Mouse (Mus musculus) heart, embryonic 10.5 days (tissue): ENCODE results near the gene Plod3. TPM values are rescaled to one million over a fixed set of nuclear protein-coding genes. Genes with fewer than 3 reads are reported as not detected.

ENCODE experiments used
- DNase-seq: peaks from one replicate; pipeline ENCODE4 v3.0.0-alpha.2; 2017; ENCODE audit warnings: low spot score
- H3K27ac ChIP-seq: fragments of 300-500 bp; sonication (generic); 2 replicates; pipeline ENCODE4 v1.5.1; 2016; ENCODE audit warnings: mild to moderate bottlenecking
- H3K27me3 ChIP-seq: fragments of 300-500 bp; sonication (generic); 2 replicates; pipeline ENCODE4 v1.6.1; 2016; ENCODE audit warnings: mild to moderate bottlenecking; ENCODE audit not compliant: poor library complexity, insufficient read depth, severe bottlenecking
- H3K36me3 ChIP-seq: fragments of 300-500 bp; sonication (generic); 2 replicates; pipeline ENCODE4 v1.6.1; 2016; ENCODE audit warnings: mild to moderate bottlenecking, moderate library complexity
- H3K4me1 ChIP-seq: fragments of 300-500 bp; sonication (generic); 2 replicates; pipeline ENCODE4 v1.6.1; 2016; ENCODE audit warnings: mild to moderate bottlenecking
- H3K4me3 ChIP-seq: fragments of 300-500 bp; sonication (generic); 2 replicates; pipeline ENCODE4 v1.5.1; 2016; ENCODE audit warnings: mild to moderate bottlenecking, moderate library complexity
- H3K9me3 ChIP-seq: fragments of 300-500 bp; sonication (generic); 2 replicates; pipeline ENCODE4 v1.6.1; 2016; ENCODE audit warnings: mild to moderate bottlenecking, moderate library complexity
- WGBS: fragments of 180-500 bp; shearing (Covaris S2); methylation state at CpG from one replicate; pipeline ENCODE4 v1.1.7; 2016; 5-methylcytosine and 5-hydroxymethylcytosine counted together
- polyA plus RNA-seq: library from polyadenylated mRNA; unstranded; fragments of >200 nt; fragmentation: Nextera tagmentation; extraction: Ambion mirVana; gene quantifications from 2 replicates; pipeline ENCODE4 v1.2.1, GENCODE M21; 2016

Plod3 gene
- polyA plus RNA-seq, 1 experiment from 2014 or later: 44.4 TPM

GRCm38 (mm10) chr5:136999449-136999848 lies 12.6 kb downstream of the Plod3 start:
- Histone ChIP-seq H3K9me3 (no peaks in the 10 kb centered on the region), H3K27ac (peak overlapping the region; percentile 59; the same call in 1 of the 2 replicates), H3K36me3 (peaks cover 19% of the 10 kb centered on the region), H3K4me1 (peaks cover 17% of the 10 kb centered on the region), H3K27me3 (no peaks in the 10 kb centered on the region), H3K4me3 (no peak overlapping the region)
- 66% methylated on average over 5 of the region's 5 CpGs for WGBS
- no peak for DNase-seq

DNA sequence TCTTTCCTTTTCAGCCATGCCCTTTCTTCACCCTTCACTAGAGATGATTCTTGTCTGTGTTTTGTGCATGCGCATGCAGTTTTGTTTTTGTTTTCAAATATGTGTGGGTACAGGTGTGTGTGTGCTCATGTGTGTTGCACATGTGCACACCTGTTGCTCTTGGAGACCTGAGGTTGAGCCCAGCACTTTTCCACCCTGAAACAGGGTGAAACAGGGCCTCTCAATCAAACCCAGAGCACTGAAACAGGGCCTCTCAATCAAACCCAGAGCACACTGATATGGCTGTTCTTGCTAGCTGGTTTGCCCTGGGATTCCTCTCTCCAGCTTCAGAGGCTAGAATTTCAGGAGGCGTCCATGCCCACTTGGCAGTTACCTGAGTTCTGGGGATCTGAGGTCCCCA lies 13.8 kb downstream of the Plod3 start:
- Histone ChIP-seq H3K27ac (no peak overlapping the region), H3K4me1 (peaks cover 17% of the 10 kb centered on the region), H3K27me3 (no peaks in the 10 kb centered on the region), H3K9me3 (no peaks in the 10 kb centered on the region), H3K4me3 (no peak overlapping the region), H3K36me3 (peaks cover 8% of the 10 kb centered on the region)
- DNase-seq: no peak
- WGBS: 83% methylated on average over 2 of the region's 2 CpGs

- H3K27me3 ChIP-seq: peaks cover 7% of the 10 kb centered on the region; the same call in 1 of the 2 replicates
- 49% methylated on average over 8 of the region's 8 CpGs for WGBS
- H3K36me3 ChIP-seq: no peaks in the 10 kb centered on the region
- H3K4me1 ChIP-seq: no peaks in the 10 kb centered on the region
- H3K27ac ChIP-seq: no peak overlapping the region
- no peaks in the 10 kb centered on the region for H3K9me3 ChIP-seq
- no peak overlapping the region for H3K4me3 ChIP-seq
- no peak for DNase-seq
Observed at GRCm38 (mm10) chr5:137007276-137007675, 20.5 kb downstream of the Plod3 start.

DNA sequence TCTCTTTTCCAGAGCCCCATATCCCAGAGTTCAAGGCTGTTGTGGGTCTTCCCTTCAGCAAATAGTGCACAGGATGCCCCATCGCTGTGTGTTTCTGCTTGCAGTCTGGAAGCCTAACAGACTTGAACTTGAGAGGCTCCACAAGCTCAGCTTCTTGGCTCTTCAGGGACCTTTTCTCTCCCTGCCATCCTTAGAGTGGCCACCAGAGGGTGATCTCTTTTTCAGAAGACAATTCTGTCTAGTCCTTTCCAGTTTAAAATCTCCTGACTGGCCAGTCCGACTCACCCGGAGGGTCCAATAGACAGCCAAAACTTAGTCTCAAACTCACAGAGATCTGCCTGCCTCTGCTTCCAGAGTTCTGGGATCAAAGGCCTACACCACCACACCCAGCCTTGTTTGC lies 23.2 kb downstream of the Plod3 start:
- DNase-seq: no peak
- no peaks in the 10 kb centered on the region for H3K36me3 ChIP-seq
- WGBS: 27% methylated on average over 3 of the region's 3 CpGs
- H3K4me3 ChIP-seq: no peak overlapping the region
- no peaks in the 10 kb centered on the region for H3K9me3 ChIP-seq
- H3K4me1 ChIP-seq: no peaks in the 10 kb centered on the region
- H3K27me3 ChIP-seq: peaks cover 7% of the 10 kb centered on the region; the same call in 1 of the 2 replicates
- no peak overlapping the region for H3K27ac ChIP-seq

GRCm38 (mm10) chr5:137012401-137012950 lies 25.7 kb downstream of the Plod3 start:
- Histone ChIP-seq H3K4me1 (no peaks in the 10 kb centered on the region), H3K27me3 (peaks cover 7% of the 10 kb centered on the region; the same call in 1 of the 2 replicates), H3K9me3 (no peaks in the 10 kb centered on the region), H3K36me3 (no peaks in the 10 kb centered on the region), H3K27ac (no peak overlapping the region), H3K4me3 (no peak overlapping the region)
- WGBS: 77% methylated on average over 15 of the region's 15 CpGs
- DNase-seq: no peak

DNA sequence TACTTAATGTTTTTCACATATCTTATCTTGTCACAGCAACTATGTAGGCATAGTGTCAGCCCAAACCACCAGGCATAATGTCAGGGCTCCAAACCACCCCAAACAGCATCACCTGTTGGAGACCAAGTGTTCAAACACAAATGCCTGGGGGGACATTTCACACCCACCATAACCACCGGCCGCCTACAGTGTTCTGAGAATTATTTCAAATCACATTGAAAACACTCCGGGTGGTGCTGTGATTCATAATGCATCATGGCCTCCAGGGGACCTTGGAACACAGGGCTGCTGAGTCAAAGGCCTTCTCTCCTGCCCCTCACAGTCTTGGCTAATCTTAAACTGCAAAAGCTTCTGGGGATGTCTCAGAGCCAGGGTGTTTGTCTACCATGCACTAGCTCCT lies 29.1 kb downstream of the Plod3 start:
- WGBS: 81% methylated on average over 3 of the region's 3 CpGs
- Histone ChIP-seq H3K4me3 (no peak overlapping the region), H3K36me3 (no peaks in the 10 kb centered on the region), H3K4me1 (no peaks in the 10 kb centered on the region), H3K9me3 (no peaks in the 10 kb centered on the region), H3K27ac (no peak overlapping the region), H3K27me3 (no peaks in the 10 kb centered on the region)
- DNase-seq: no peak

DNA sequence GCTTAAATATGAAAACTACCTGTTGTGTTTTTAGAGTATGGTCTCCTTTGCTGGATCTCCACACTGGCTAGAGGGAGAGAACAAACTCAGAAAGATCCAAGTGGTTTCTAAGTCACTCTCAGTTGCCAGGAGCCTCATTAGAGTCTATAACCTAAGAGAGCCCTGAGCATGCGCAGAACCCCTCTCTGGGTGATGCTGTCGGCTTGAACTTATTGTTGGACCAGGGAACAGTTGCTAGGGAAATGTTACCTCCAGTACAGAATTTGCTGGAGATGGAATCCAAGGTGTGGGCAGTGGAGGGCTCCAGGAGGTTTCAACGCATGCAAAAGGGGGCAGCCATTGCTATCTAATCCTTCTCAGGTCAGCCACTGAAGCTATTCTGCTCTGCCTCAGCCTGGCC lies 37.5 kb downstream of the Plod3 start:
- Histone ChIP-seq H3K27ac (no peak overlapping the region), H3K36me3 (no peaks in the 10 kb centered on the region), H3K4me3 (no peak overlapping the region), H3K4me1 (peaks cover 8% of the 10 kb centered on the region), H3K9me3 (no peaks in the 10 kb centered on the region), H3K27me3 (peaks cover 56% of the 10 kb centered on the region)
- no peak for DNase-seq
- WGBS: 46% methylated on average over 3 of the region's 3 CpGs

DNA sequence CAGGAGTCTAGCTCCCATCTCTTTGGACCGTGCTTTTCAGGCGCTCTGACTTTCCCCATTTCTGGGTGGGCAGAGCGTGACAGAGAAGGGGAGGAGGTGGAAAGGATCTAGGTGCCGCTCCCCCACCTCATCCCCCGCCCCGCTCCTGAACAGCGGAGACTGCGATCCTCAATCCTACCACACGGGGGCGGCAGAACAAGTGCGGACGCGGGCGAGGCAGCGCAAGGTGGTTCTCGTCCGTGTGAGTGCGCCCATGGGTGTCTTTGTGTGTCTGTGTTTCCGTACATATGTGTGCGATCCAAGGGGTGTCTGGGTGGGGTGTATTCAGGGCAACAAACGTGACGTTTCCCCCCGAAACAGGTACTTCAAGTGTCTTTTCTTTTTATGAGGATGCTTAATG lies 38.3 kb downstream of the Plod3 start:
- Histone ChIP-seq H3K4me3 (peak overlapping the region; percentile 27; the same call in 1 of the 2 replicates), H3K27ac (no peak overlapping the region), H3K9me3 (no peaks in the 10 kb centered on the region), H3K4me1 (peaks cover 15% of the 10 kb centered on the region), H3K36me3 (no peaks in the 10 kb centered on the region), H3K27me3 (peaks cover 63% of the 10 kb centered on the region)
- no peak for DNase-seq
- under 1% methylated on average over 23 of the region's 23 CpGs for WGBS

GRCm38 (mm10) chr5:137026092-137026491 lies 39.3 kb downstream of the Plod3 start, which contains the start of gene Vgf:
Gene Vgf (plus strand): TSS chr5:137026392.
- H3K4me3 ChIP-seq: peak within 1 kb of the TSS; percentile 27; the same call in 1 of the 2 replicates

GRCm38 (mm10) chr5:137028561-137029272 lies 41.9 kb downstream of the Plod3 start:
- 5% methylated on average over 28 of the region's 29 CpGs for WGBS

More at GRCm38 (mm10) chr5:137026092-137026491, 39.3 kb downstream of the Plod3 start, which contains the start of gene Vgf:
- peaks cover 17% of the 10 kb centered on the region for H3K4me1 ChIP-seq
- DNase-seq: no peak
- no peak within 1 kb of the TSS for H3K27ac ChIP-seq
- H3K36me3 ChIP-seq: no peaks in the 10 kb centered on the region
- WGBS: 14% methylated on average over 4 of the region's 4 CpGs
- H3K27me3 ChIP-seq: peaks cover 72% of the 10 kb centered on the region
- no peaks in the 10 kb centered on the region for H3K9me3 ChIP-seq

DNA sequence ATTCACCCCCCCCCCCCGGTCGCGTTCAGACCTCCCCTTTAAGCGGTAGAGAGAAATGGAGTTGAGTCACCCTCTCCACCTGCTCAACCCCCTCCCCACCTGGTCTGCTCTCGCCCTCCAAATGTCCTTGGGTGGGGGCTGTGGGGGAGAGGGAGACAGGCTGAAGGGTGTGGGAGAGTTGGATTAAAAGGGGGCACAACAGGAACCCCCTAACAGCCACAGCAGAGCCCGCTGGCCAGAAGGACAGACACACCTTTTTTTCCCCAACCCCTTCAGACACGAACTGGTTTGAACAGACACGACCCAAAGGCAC lies 42.4 kb downstream of the Plod3 start:
- Histone ChIP-seq H3K27ac (no peak overlapping the region), H3K4me3 (peak overlapping the region; percentile 54), H3K27me3 (peaks cover 92% of the 10 kb centered on the region), H3K9me3 (no peaks in the 10 kb centered on the region), H3K36me3 (no peaks in the 10 kb centered on the region), H3K4me1 (peaks cover 41% of the 10 kb centered on the region)
- WGBS: 2% methylated on average over 8 of the region's 8 CpGs
- DNase-seq: no peak

More at GRCm38 (mm10) chr5:137028561-137029272, 41.9 kb downstream of the Plod3 start:
- Histone ChIP-seq H3K27me3 (peaks cover 92% of the 10 kb centered on the region), H3K36me3 (no peaks in the 10 kb centered on the region), H3K9me3 (no peaks in the 10 kb centered on the region), H3K27ac (no peak overlapping the region), H3K4me3 (peak overlapping the region; percentile 54), H3K4me1 (peaks cover 41% of the 10 kb centered on the region)
- no peak for DNase-seq

GRCm38 (mm10) chr5:137029643-137030415 lies 43.0 kb downstream of the Plod3 start:
- Histone ChIP-seq H3K36me3 (no peaks in the 10 kb centered on the region), H3K4me3 (peak overlapping the region; percentile 54), H3K9me3 (no peaks in the 10 kb centered on the region), H3K27me3 (peaks cover 91% of the 10 kb centered on the region), H3K27ac (no peak overlapping the region), H3K4me1 (peaks cover 41% of the 10 kb centered on the region)
- peak; percentile 98 for DNase-seq
- WGBS: under 1% methylated on average over 52 of the region's 52 CpGs

GRCm38 (mm10) chr5:137030416-137030810 lies 43.6 kb downstream of the Plod3 start:
- Histone ChIP-seq H3K27me3 (peaks cover 91% of the 10 kb centered on the region), H3K4me3 (peak overlapping the region; percentile 54), H3K27ac (no peak overlapping the region), H3K36me3 (peaks cover 6% of the 10 kb centered on the region; the same call in 1 of the 2 replicates), H3K9me3 (no peaks in the 10 kb centered on the region), H3K4me1 (peaks cover 41% of the 10 kb centered on the region)
- no peak for DNase-seq
- 16% methylated on average over 22 of the region's 22 CpGs for WGBS
